Mouse (Mus musculus): ENCODE results near the gene Ugt2b38.

DNA sequence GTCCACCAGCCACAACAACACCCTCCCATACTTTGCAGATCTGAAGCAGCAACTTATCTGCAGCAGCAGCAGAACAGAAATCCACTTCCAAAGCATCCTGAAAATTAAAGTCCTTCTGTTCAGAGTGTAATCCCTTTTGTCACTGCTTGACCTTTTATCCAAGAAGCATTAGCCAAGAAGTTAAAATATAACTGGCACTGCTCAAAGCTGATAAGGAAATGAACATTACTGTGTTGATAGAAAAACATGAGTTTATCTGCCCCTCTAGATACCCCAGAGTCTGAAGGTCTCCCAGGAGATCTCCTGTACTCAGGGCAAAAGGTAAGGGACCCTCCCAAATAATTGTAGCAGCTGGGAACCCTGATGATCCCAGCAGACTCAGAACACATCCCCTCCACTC lies 44.2 kb downstream of the Ugt2b38 start:
- TF ChIP-seq CTCF (IDR thresholded peaks at IDR 0.05; ENCODE audit: extremely low read depth, insufficient read depth, low read length) (no peak), POLR2A (IDR thresholded peaks at IDR 0.05; ENCODE audit: extremely low read depth, insufficient read depth, low read length) (no peak)

Measured in cortical plate, adult 2 months (tissue).